In the genomic region with DNA sequence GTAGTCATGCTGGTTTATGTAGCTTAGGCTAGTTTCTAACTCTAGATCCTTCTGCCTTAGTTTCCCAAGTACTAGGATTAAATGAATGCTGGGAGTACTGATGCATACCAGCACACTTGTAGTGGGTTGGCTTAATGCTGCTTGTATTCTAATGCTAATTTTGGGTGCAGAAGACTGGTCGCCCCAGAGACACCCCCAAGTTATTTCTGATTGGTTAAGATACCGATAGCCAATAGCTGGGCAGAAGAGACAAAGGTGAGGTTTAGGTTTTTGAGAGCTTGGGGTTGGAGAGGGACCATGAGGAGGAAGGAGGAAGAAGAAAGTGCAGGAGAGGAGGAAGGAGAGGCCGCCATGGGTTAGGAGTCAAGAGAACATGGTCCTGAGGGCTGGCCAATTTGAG, we compare ENCODE assay signal across 21 mouse cellular contexts. TPM values are rescaled to one million over a fixed set of nuclear protein-coding genes. Genes with fewer than 3 reads are reported as not detected.
DNase-seq lines count a peak whose midpoint lies in the region; ATAC-seq and TF ChIP-seq lines count a peak whose summit lies in the region.
"Had no signal": no experiment of that assay in that cellular context is flagged by ENCODE, and none has a peak within 500 bp of the region (broad histone marks: within the 10 kb centered on the region; RNA-seq: fewer than 3 reads in every experiment).

No protein-coding gene starts in this region.

- ATAC-seq in forebrain, embryonic 15.5 days (replicated peaks), result no peak
- ATAC-seq: forebrain, embryonic 13.5 days; forebrain, embryonic 16.5 days had no signal

- 83% methylated on average over 3 of the region's 3 CpGs for WGBS in forebrain, embryonic 15.5 days

- H3K27me3 ChIP-seq in E14TG2a.4 (ENCODE audit: insufficient read depth, low read length), result no peaks in the 10 kb centered on the region
- H3K27me3 ChIP-seq in forebrain, embryonic 15.5 days, result no peaks in the 10 kb centered on the region
- H3K27me3 ChIP-seq: embryonic facial prominence, embryonic 13.5 days; embryonic facial prominence, embryonic 15.5 days; forebrain, embryonic 13.5 days had no signal

- no peak overlapping the region for H3K4me2 ChIP-seq in forebrain, embryonic 15.5 days (replicated peaks)
- H3K4me2 ChIP-seq: embryonic facial prominence, embryonic 13.5 days; embryonic facial prominence, embryonic 15.5 days; forebrain, embryonic 13.5 days had no signal

- H3K4me3 ChIP-seq in E14TG2a.4 (replicated peaks; ENCODE audit: low read length), result peak overlapping the region; percentile 27
- no peak overlapping the region for H3K4me3 ChIP-seq in forebrain, embryonic 15.5 days
- H3K4me3 ChIP-seq: embryonic facial prominence, embryonic 13.5 days; embryonic facial prominence, embryonic 15.5 days; erythroblast, embryonic 14.5 days; forebrain, embryonic 10.5 days; forebrain, embryonic 13.5 days had no signal

- H3K27ac ChIP-seq in forebrain, embryonic 15.5 days (replicated peaks), result no peak overlapping the region
- H3K27ac ChIP-seq: embryonic facial prominence, embryonic 13.5 days; embryonic facial prominence, embryonic 15.5 days; forebrain, embryonic 10.5 days; forebrain, embryonic 13.5 days had no signal

- H3K36me3 ChIP-seq in E14TG2a.4 (ENCODE audit: insufficient read depth, low read length), result peaks cover 70% of the 10 kb centered on the region
- peaks cover 32% of the 10 kb centered on the region for H3K36me3 ChIP-seq in forebrain, embryonic 15.5 days

- H3K9me3 ChIP-seq in E14TG2a.4 (ENCODE audit: low read length), result no peaks in the 10 kb centered on the region
- no peaks in the 10 kb centered on the region for H3K9me3 ChIP-seq in forebrain, embryonic 15.5 days
- H3K9me3 ChIP-seq: embryonic facial prominence, embryonic 13.5 days; embryonic facial prominence, embryonic 15.5 days; forebrain, embryonic 10.5 days; forebrain, embryonic 13.5 days had no signal

- no peak overlapping the region for H3K9ac ChIP-seq in forebrain, embryonic 15.5 days (replicated peaks)
- H3K9ac ChIP-seq: embryonic facial prominence, embryonic 13.5 days; embryonic facial prominence, embryonic 15.5 days; forebrain, embryonic 13.5 days had no signal

- TF ChIP-seq CTCF in E14TG2a.4 (conservative IDR thresholded peaks at IDR 0.05; ENCODE audit: low read length), result no peak

- DNase-seq in ES-CJ7 (ENCODE audit: low read depth, low spot score), result peak; percentile 74
- peak; percentile 43 for DNase-seq in ZHBTc4 (ENCODE audit: low read depth, low spot score)
- DNase-seq in urinary bladder, postnatal 14 days (ENCODE audit: low spot score), result no peak
- DNase-seq: adrenal gland, adult 2 months; adrenal gland, postnatal 10 days; adrenal gland, postnatal 25 days; cerebellum, adult 11 months; cerebellum, adult 18-20 months; cerebellum, adult 8-10 months; cerebellum, adult 9-11 months; cerebellum, postnatal 14 days; cerebellum, postnatal 36 days; embryo, embryonic 11 days had no signal

- peaks cover 46% of the 10 kb centered on the region for H3K4me1 ChIP-seq in E14TG2a.4 (replicated peaks; ENCODE audit: low read depth, low read length)
- peaks cover 23% of the 10 kb centered on the region for H3K4me1 ChIP-seq in forebrain, embryonic 15.5 days

RNA-seq across cellular contexts. Expression of a gene that starts 5.4 kb away (rescaled TPM):
- polyA plus RNA-seq in forebrain, embryonic 15.5 days (2015; fragmentation: Nextera tagmentation; extraction: Ambion mirVana), result 8.9 and 9.6 TPM in 2 replicates

RNA-seq across cellular contexts. Expression of a gene that starts 5.5 kb away (rescaled TPM):
- 27.6 and 27.9 TPM in 2 replicates for polyA plus RNA-seq in forebrain, embryonic 15.5 days (2015; fragmentation: Nextera tagmentation; extraction: Ambion mirVana)

RNA-seq across cellular contexts. Expression of a gene that starts 18.6 kb away (rescaled TPM):
- polyA plus RNA-seq in forebrain, embryonic 15.5 days (2015; fragmentation: Nextera tagmentation; extraction: Ambion mirVana), result 41.8 and 46.0 TPM in 2 replicates

RNA-seq across cellular contexts. Expression of a gene that starts 18.6 kb away (rescaled TPM):
- polyA plus RNA-seq in forebrain, embryonic 15.5 days (2015; fragmentation: Nextera tagmentation; extraction: Ambion mirVana), result 25.7 and 27.9 TPM in 2 replicates
- polyA plus RNA-seq: erythroblast, embryonic 14.5 days had no signal

RNA-seq across cellular contexts. Expression of a gene that starts 38.5 kb away (rescaled TPM):
- polyA plus RNA-seq in forebrain, embryonic 15.5 days (2015; fragmentation: Nextera tagmentation; extraction: Ambion mirVana), result 32.2 and 33.0 TPM in 2 replicates
